Mouse (Mus musculus) kidney, adult 11 months (tissue): ENCODE data around the gene Nell1.

ENCODE experiments used
- DNase-seq: peaks from one replicate; pipeline ENCODE4 v3.0.0; 2022

Gene Nell1

GRCm38 (mm10) chr7:50053704-50054103 lies 79.0 kb downstream of the Nell1 start:
- DNase-seq = no peak

GRCm38 (mm10) chr7:50094461-50094860 lies 119.8 kb downstream of the Nell1 start:
- DNase-seq = no peak

DNA sequence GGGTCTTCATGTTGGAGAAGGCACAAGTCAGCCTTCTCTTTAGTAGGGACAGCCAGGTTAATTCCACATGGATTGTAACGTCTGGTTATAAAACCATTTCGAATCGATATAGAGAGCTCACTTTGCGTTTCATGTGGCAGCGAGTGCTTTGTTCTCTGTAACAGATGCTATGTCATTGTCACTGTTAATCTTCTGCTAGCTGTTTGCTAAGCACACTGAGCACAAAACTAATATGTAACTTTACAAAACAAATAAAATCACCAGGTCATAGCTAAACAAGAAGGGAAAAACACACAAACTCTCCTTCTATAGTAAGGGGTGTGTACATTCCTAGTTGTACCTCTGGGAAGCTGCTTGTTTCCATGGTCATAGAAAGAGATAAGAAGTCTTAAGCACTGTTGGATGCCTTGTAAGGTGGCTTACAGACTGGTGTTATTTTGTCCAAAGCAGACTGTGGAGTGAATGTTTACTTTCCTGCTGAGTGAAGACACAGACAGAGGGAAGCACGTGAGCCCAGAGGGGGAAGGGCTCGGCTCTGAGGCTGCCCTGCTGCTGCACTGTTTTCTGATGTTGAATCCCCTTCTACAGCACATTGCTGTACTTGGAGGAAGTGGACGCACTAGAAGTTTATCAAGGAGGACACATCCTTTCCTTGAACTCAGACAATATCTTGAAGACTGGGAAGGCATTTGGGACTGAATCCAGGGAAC lies 131.1 kb downstream of the Nell1 start:
- DNase-seq = no peak

DNA sequence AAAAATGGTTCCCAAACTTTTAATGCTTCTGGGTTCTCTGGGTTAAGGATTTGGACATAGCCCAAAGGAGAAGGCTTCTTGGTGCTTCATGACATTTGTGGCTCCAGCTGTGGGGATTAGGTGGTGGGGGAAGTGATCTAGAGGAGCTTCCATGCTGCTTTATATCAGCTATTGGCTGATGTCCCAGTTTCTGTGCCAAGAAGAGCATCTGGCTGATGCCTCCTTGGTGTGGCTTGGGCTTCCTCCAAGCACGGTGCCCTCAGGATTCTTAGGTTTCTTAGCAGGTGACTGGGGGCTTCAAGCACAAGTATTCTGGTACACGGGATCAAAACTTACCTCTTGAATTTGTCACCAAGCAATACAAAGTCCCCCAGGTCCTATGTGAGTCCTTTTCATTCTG lies 132.6 kb downstream of the Nell1 start:
- DNase-seq = no peak

DNA sequence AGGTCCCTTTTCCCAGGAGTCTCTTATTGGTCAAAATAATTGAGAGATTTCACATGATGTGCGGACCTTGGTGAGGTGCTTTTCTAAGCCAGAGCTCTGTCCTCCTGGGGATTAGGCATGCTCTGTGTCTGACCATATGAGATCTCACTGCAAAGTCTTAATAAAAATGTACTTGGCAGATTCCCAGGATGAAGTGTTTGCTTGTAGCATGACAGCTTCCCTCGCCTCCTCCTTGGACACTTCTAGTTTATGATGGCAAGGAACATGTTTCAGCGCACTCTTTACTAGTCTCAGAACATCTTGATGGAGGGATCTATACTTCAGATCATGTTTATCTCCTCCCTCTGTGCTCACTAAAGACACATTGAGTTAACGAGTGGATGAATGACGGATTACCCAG lies 143.7 kb downstream of the Nell1 start:
- DNase-seq = no peak

DNA sequence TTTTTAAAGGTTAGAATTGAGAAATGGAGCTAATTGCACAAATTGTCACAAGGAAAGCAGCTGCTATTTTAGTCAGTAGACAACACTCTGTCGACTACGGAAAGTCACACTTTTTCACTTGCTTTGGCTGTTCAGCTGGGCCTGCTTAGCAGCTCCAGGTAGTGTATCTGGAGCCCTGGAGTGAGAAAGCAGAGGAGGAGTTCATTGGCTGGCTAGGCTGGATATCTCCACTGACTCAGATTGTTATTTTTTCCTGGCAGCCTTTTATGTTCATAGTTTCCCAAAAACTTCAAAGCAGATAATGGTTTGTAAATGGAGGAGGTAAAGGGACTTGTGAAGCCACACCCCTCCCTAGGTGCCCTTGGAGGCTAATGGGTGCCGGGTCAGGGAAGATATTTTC lies 163.0 kb downstream of the Nell1 start:
- no peak for DNase-seq

DNA sequence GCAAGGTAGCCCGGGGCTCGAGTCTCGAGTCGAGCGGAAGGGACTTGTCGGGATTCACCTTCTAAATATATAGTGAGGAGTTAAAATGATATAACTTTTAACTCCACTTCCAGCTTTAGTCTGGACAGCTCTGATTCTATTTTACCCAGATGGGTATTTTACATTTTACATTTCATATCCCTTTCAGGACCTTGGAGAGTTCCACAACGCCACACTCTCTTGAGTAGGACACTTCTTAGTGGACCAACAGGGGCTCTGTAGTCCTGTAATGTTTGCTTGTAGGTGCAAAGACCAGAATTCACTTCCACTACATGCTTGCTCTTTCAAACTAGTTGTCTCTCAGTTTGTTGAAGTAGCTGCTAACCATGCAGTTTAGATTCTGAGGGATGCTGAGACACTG lies 174.7 kb downstream of the Nell1 start:
- DNase-seq = no peak

DNA sequence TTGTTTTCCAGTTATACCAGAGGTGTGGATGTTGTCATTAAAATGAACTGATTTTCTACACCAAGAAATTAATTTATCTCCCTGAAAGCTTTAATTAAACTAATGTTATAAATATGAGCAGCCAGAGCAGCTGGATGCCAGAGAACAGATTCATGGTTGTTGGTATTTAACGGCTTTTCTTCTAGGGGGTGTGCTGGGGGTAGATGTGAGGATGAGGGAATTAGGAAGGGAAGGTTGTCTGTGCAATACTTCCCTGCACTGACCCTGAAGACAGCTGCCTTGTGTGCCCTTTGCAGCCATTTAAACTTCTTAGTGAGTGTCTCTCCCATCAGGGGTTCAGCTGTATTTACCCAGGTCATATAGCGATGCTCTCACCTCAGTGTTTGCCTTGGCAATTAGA lies 176.2 kb downstream of the Nell1 start:
- no peak for DNase-seq

- DNase-seq = no peak
Measured at GRCm38 (mm10) chr7:50153618-50154017, 179.0 kb downstream of the Nell1 start.

DNA sequence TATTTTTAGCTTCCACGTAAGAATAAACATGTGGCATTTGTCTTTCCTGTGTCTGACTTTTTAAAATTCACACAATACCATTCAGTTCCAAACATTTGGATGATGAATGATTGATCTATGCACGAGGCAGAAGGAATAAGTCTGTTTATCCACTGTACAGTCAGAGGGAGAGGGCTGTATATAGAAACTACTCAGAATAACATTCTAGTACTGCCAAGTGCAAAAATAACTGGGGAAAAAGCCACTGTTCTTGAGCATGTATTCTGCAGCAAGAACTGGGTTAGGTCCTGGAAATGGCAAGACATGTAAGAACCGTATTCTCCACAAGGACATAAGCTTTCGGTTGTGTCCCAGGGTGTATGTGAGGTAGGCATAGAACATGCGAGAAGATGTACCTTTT lies 187.9 kb downstream of the Nell1 start:
- DNase-seq = no peak

DNA sequence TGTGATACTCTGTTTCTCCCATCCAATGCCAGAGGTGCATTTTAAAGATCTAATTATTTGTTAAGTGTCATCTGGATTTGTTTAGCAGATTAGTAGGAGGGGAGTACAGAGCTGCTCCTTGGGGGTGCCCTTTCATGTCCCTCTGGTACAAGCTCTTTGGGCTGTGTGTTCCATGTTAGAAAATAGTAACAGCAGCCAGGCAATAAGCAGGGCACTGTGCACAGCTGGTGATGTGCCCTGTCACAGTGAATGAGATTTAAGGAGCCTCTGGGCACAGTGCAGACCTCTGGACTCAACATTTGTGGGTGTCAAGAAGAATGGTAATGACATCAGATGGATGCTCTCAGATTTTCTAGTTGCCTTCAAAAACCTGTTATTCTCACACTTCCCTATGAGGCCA lies 194.1 kb downstream of the Nell1 start:
- no peak for DNase-seq

- no peak for DNase-seq
Measured at GRCm38 (mm10) chr7:50186306-50186705, 211.6 kb downstream of the Nell1 start.

DNA sequence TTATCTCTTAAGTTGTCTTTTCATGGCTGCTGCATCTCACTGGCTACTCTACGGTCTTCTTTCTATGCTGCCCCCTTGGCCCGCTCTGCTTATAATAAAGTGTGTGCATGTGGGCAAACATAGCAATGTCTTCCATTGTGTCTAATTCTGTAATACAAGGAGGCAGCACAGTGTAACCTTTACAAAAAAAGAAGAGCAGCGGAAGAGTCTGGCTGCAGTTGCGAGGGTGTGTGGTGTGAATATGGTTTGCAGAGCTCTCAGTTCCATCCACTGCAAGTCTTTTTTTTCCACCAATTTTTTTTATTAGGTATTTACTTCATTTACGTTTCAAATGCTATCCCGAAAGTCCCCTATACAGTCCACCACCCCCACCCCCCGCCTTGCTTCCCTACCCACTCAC lies 219.3 kb downstream of the Nell1 start:
- DNase-seq = no peak

DNA sequence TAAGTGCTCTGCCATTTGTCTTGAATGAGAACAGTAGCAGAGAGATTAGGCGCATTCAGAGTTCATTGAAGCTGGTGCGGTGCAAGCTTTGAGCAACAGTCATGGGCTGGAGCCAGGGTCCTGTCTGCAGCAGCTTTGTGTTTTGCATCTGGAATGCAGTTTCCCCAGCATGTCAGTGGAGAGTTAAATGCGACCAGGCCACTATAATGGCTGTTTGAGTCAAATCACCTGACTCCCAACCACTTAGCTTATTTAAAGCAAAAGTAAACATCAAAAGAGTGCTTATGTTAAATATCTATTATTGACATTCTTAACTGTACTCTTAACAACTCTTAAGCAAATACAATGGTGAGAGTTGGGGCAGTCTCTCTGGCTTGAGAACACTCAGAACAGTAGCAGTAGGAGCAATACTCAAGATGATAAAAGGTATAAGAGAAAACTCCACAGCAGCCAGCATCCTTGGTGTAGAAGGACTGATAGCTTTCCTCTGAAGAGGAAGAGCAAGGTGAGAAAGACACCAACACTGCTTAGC lies 220.5 kb downstream of the Nell1 start:
- DNase-seq = no peak

DNA sequence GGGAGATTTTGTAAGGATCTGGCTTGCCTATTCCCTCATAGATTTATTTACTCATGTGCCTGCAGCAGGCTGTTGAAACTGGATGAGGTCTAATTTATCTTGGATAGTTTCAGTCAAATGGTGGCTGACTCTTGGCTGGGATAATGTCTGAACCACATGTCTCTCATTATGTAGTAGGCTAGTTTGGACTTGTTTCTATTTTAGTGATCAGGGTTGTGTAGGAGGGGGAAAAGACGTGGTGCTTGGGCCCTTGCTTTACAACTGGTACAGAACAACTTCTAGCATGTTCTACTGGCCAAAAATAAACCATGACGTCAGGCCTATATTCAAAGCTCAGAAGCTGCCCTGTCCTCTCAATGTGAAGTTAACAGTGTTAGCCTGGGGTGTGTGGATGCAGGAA lies 230.6 kb downstream of the Nell1 start:
- DNase-seq = peak; percentile 4

GRCm38 (mm10) chr7:50210678-50211251 lies 236.1 kb downstream of the Nell1 start:
- no peak for DNase-seq

DNA sequence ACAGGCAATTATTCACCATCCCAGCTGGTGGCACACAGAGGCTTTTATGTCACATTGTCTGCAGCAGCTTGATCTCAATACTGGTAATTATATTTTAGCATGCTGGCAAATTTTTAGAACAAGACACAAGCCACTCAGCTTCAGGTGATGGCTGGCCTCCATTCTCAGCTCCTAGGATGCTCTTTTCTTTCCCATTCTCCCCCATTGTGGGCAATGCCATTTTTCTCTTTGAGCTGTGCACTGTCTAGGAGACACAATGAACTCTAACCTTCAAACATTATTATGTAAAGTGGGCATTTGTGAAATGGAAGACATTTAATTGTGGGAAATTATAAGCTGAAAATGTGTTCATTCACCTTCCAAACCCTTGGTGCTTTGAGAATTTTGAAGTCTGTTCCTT lies 247.2 kb downstream of the Nell1 start:
- DNase-seq = no peak

DNA sequence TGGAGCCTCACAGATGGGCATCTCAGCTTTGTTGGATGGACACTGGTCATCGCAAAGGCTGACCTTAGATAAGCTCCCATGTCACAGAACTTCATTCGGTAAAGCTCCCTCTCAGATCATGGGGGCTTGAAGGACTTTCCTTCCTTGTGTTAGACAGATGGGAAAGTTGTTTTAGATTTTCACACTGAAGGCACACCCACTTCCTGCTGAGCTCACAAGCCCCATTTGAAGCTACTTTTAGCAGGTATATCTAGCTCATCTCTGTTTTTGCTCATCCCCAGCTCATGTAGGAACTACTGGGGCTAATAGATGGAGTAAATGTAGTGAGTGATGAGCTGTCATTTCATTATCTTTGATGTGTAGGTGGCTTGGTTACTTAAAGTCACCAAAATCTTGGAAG lies 252.0 kb downstream of the Nell1 start:
- DNase-seq = no peak

DNA sequence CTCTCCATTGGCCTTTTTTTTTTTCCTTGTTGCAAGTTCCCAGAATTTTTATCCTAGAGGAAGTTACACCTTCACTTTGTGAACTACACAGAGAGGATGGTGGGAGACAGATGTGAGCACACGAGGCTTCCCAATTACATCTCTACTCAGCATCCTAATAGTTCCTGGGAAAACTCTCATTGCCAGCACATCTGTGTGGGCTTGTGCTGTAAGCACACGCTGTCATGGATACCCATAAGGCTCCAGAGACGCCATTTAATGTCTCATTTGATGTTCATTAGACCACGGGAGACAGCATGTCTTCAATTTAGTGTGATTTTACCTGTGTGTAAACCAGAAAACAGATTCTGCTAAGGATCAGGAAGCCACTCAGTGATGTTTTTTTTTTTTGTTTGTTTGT lies 253.6 kb downstream of the Nell1 start:
- no peak for DNase-seq

GRCm38 (mm10) chr7:50241213-50241612 lies 266.5 kb downstream of the Nell1 start:
- DNase-seq = no peak

DNA sequence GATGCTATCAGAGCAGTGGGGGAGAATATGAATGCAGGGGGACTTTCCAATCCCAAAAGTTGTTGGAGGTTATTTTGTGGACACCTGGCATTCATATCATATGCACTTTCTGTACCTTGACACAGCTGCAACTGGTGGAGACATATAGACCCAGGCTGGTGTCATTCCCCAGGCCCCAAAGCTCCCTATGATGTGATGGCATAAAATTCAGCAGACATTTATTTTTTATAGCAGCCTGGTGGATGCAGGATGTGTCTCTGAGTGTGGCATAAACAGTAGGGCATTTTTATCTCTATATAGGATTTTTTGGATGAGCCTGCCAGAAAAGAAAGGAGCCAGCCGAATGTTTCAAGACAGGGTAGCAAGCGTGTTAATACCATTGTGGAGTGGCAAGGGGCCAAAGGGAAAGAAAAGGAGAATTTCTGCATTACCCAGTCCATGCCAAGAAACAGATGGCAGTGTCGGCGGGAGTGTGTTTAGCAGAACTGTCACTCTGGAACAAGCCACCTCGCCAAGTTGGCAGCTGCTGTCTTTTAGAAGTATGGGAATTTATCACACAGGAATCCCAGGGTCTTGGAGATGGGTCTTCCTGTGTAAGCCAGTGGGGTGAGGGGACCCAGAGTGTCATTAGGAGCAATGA lies 267.1 kb downstream of the Nell1 start:
- no peak for DNase-seq

DNA sequence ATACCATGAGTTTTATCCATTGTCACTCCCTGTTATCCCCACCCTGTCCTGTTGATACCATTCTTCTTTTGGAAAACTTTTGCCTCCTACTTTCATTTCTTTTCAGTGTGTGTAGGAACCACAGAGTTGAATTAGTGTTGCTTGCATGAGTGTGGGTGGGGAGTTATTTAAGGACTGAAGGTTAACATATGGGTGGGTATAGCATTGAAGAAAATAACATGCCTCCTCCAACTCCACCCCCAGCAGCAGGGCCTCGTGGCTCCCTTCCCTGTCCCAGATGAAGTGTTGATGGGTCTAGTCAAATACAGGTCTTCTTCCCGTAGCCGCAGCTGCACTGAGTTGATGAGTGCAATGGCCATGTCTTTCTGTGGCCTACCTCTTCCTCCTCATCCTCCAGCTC lies 278.5 kb downstream of the Nell1 start:
- DNase-seq = no peak

GRCm38 (mm10) chr7:50260016-50260415 lies 285.4 kb downstream of the Nell1 start:
- no peak for DNase-seq

GRCm38 (mm10) chr7:50295508-50295907 lies 320.8 kb downstream of the Nell1 start:
- DNase-seq = no peak
